Mouse (Mus musculus) kidney, postnatal 0 days (tissue): ENCODE measurements around the gene Hyal5. TPM values are rescaled to one million over a fixed set of nuclear protein-coding genes. Genes with fewer than 3 reads are reported as not detected.

Experiments used
- ATAC-seq: fragments of 200-750 bp; cut with Nextera tagmentation; replicated peaks from 2 replicates; pipeline ENCODE4 v1.8.0; 2017; ENCODE audit warnings: low read depth, moderate number of reproducible peaks, moderate TSS enrichment, moderate library complexity; ENCODE audit not compliant: low FRiP score
- DNase-seq: peaks from one replicate; pipeline ENCODE4 v3.0.0-alpha.2; 2016; ENCODE audit warnings: low spot score
- H3K27ac ChIP-seq: fragments of 300-500 bp; sonication (generic); 2 replicates; pipeline ENCODE4 v1.5.1; 2014; ENCODE audit warnings: mild to moderate bottlenecking
- H3K27me3 ChIP-seq: fragments of 300-500 bp; sonication (generic); 2 replicates; pipeline ENCODE4 v1.6.1; 2014; ENCODE audit warnings: low read length, mixed read lengths; ENCODE audit not compliant: insufficient read depth
- H3K36me3 ChIP-seq: fragments of 300-500 bp; sonication (generic); 2 replicates; pipeline ENCODE4 v1.6.1; 2014; ENCODE audit warnings: low read length, mixed read lengths; ENCODE audit not compliant: insufficient read depth
- H3K4me1 ChIP-seq: fragments of 300-500 bp; sonication (generic); replicated peaks from 2 replicates; pipeline ENCODE4 v1.6.1; 2014; ENCODE audit warnings: antibody characterized with exemption, low read length, mixed read lengths; ENCODE audit not compliant: insufficient read depth
- H3K4me2 ChIP-seq: fragments of 300-500 bp; sonication (generic); 2 replicates; pipeline ENCODE4 v1.6.1; 2014; ENCODE audit warnings: mild to moderate bottlenecking, low read length, moderate library complexity, mixed read lengths
- H3K4me3 ChIP-seq: fragments of 300-500 bp; sonication (generic); replicated peaks from 2 replicates; pipeline ENCODE4 v1.5.1; 2014; ENCODE audit warnings: low read depth, low read length
- H3K9ac ChIP-seq: fragments of 300-500 bp; sonication (generic); 2 replicates; pipeline ENCODE4 v1.6.1; 2014; ENCODE audit warnings: low read depth, low read length
- H3K9me3 ChIP-seq: fragments of 300-500 bp; sonication (generic); replicated peaks from 2 replicates; pipeline ENCODE4 v1.6.1; 2016; ENCODE audit warnings: low read length, inconsistent platforms, mixed read lengths
- CTCF ChIP-seq: IDR thresholded peaks from 2 replicates; pipeline ENCODE4 v1.5.1; 2016; ENCODE audit warnings: antibody characterized with exemption, low read depth, mild to moderate bottlenecking, moderate library complexity
- WGBS: fragments of 180-500 bp; shearing (Covaris S2); extraction: QIAGEN DNeasy Blood & Tissue Kit; methylation state at CpG from one replicate; pipeline ENCODE4 v1.1.7; 2014; 5-methylcytosine and 5-hydroxymethylcytosine counted together
- polyA plus RNA-seq: library from polyadenylated mRNA; unstranded; fragments of >200 nt; fragmentation: Nextera tagmentation; extraction: Ambion mirVana; gene quantifications from 2 replicates; pipeline ENCODE4 v1.2.1, GENCODE M21; 2015

Gene Hyal5
- polyA plus RNA-seq, result not detected in 2 replicates

DNA sequence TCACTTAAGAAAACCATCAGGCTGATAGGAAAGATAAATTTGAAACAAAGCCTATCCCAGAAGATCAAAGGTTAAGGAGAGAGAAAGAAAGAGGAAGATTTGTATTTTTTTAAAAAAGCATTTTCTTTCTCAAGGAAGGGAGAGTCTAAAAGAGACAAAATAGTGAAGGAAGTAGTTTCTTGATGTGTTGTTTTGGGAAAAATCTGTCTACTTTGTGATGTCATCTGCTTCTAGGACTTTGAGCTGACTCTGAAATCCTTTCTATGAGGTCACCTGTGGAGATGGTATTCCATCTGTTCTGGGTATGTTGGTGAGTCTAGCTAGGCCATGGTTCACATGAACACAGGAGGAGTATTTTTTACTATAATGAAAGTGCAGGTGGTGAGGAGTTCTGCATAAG, at the start of gene Hyal5:
Gene Hyal5, plus strand, starts transcription at position 301 of the 400 bp plus-strand sequence.
- Histone ChIP-seq H3K9me3 (no peaks in the 10 kb centered on the region), H3K27me3 (no peaks in the 10 kb centered on the region), H3K27ac (no peak within 1 kb of the TSS), H3K4me1 (no peaks in the 10 kb centered on the region), H3K9ac (no peak within 1 kb of the TSS), H3K4me2 (no peak within 1 kb of the TSS), H3K36me3 (no peaks in the 10 kb centered on the region), H3K4me3 (no peak within 1 kb of the TSS)
- DNase-seq (no peak), ATAC-seq (no peak)
- TF ChIP-seq CTCF, result no peak

GRCm38 (mm10) chr6:24822070-24822469, 35.7 kb upstream of the Hyal5 start:
- Histone ChIP-seq H3K9ac (no peak overlapping the region), H3K9me3 (no peaks in the 10 kb centered on the region), H3K27me3 (no peaks in the 10 kb centered on the region), H3K27ac (no peak overlapping the region), H3K36me3 (no peaks in the 10 kb centered on the region), H3K4me1 (no peaks in the 10 kb centered on the region), H3K4me2 (no peak overlapping the region), H3K4me3 (no peak overlapping the region)
- peak; percentile 28; the same call in 1 of the 2 replicates for TF ChIP-seq CTCF
- WGBS, result 55% methylated on average over 2 of the region's 2 CpGs
- no peak for DNase-seq
- no peak for ATAC-seq

- no peak for ATAC-seq
- Histone ChIP-seq H3K4me1 (no peaks in the 10 kb centered on the region), H3K27me3 (no peaks in the 10 kb centered on the region), H3K36me3 (no peaks in the 10 kb centered on the region), H3K27ac (no peak overlapping the region), H3K9ac (no peak overlapping the region), H3K9me3 (no peaks in the 10 kb centered on the region), H3K4me3 (no peak overlapping the region), H3K4me2 (no peak overlapping the region)
- peak; percentile 31; the same call in 1 of the 2 replicates for TF ChIP-seq CTCF
- WGBS, result 39% methylated on average over 2 of the region's 2 CpGs
- DNase-seq, result no peak
These were observed 2.5 kb downstream of the Hyal5 start for GRCm38 (mm10) chr6:24860320-24860719.

DNA sequence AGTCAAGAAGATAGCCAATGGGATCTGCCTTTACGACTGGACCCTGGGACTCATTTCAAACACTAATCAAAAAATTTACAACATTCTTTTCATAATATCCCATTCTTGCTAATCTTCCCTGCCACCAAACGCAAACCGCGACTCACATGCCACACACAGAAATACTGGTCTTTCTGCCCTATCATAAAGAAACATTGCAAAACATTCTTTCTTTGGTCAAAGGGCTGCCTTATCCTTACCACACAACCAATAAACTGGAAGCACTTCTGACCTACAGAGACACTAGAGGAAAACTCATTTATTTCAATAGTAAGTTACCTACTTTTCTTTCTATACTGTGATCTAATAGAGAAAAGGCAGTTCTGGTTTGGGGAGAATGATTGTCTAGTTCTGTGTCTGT, 5.9 kb downstream of the Hyal5 start:
- 78% methylated on average over 4 of the region's 4 CpGs for WGBS
- Histone ChIP-seq H3K36me3 (no peaks in the 10 kb centered on the region), H3K9ac (no peak overlapping the region), H3K27me3 (no peaks in the 10 kb centered on the region), H3K4me2 (no peak overlapping the region), H3K9me3 (no peaks in the 10 kb centered on the region), H3K4me1 (no peaks in the 10 kb centered on the region), H3K4me3 (no peak overlapping the region), H3K27ac (no peak overlapping the region)
- no peak for DNase-seq
- TF ChIP-seq CTCF, result no peak
- ATAC-seq, result no peak

- Histone ChIP-seq H3K36me3 (no peaks in the 10 kb centered on the region), H3K4me3 (peak overlapping the region; percentile 20; the same call in 1 of the 2 replicates), H3K27ac (no peak overlapping the region), H3K9me3 (no peaks in the 10 kb centered on the region), H3K4me2 (peak overlapping the region; percentile 51), H3K4me1 (no peaks in the 10 kb centered on the region), H3K27me3 (no peaks in the 10 kb centered on the region), H3K9ac (no peak overlapping the region)
- 58% methylated on average over 11 of the region's 11 CpGs for WGBS
- peak; percentile 66 for DNase-seq
- TF ChIP-seq CTCF, result peak; percentile 66
- peak; percentile 65 for ATAC-seq
These were observed 36.5 kb downstream of the Hyal5 start for GRCm38 (mm10) chr6:24894146-24894873.

DNA sequence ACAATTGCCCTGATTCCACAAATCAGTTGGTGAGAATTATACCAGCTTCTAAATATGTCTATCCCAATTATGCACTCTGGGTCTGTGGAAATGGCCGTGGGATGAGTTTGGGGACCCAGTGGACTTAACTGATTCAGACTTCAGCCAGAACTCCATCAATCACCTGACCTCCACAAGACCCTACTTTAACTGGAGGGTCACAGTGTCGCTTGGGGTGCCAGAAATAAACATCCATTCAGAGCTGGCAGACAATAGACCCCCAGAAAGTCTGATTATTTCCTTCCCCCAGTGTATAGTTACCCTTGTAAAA, 37.0 kb downstream of the Hyal5 start:
- Histone ChIP-seq H3K9me3 (no peaks in the 10 kb centered on the region), H3K4me3 (peak overlapping the region; percentile 20; the same call in 1 of the 2 replicates), H3K4me1 (no peaks in the 10 kb centered on the region), H3K4me2 (peak overlapping the region; percentile 51), H3K27ac (no peak overlapping the region), H3K9ac (no peak overlapping the region), H3K27me3 (no peaks in the 10 kb centered on the region), H3K36me3 (no peaks in the 10 kb centered on the region)
- no peak for TF ChIP-seq CTCF
- WGBS, result 41% methylated on average over 2 of the region's 2 CpGs
- DNase-seq (no peak), ATAC-seq (no peak)
